In the genomic region with DNA sequence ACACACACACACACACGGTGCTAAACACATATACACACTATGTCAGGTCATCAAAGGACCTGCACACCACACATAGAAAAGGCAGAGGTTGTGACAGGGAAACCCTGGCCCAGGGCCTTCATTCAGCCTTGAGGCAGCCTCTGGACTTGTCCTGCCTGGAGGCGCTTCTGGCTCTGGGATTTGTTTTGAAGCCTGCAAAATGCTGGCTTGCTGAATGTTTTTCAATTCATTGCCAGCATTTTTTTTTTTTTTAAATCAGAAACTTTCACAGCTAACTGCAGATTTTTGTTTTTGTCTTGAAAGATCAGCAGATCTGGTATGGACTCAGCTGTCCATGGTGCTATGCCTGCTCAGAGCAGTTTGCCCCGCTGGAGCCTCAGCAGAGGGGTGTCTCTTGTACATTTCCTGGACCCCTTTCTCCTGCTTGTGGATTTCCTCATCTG, we compare ENCODE assay signal across 11 mouse cellular contexts. TPM values are rescaled to one million over a fixed set of nuclear protein-coding genes. Genes with fewer than 3 reads are reported as not detected.
A peak's percentile ranks its signal among the peaks of the same experiment; 100 is the strongest.
DNase-seq lines count a peak whose midpoint lies in the region; ATAC-seq and TF ChIP-seq lines count a peak whose summit lies in the region.
"Had no signal": no experiment of that assay in that cellular context is flagged by ENCODE, and none has a peak within 500 bp of the region (broad histone marks: within the 10 kb centered on the region; RNA-seq: fewer than 3 reads in every experiment).

No protein-coding gene starts in this region.

- no peaks in the 10 kb centered on the region for H3K27me3 ChIP-seq in neural tube, embryonic 13.5 days
- H3K27me3 ChIP-seq in intestine, postnatal 0 days (replicated peaks; ENCODE audit: control insufficient read depth, insufficient read depth, low read length): no peaks in the 10 kb centered on the region; the same call in 1 of the 2 replicates
- H3K27me3 ChIP-seq: limb, embryonic 13.5 days had no signal

- peak; percentile 68 to 72 for DNase-seq in heart, adult 18-20 months
- DNase-seq in heart, postnatal 4 days: no peak
- DNase-seq in neural tube, embryonic 10.5 days (ENCODE audit: extremely low spot score, low spot score): no peak
- DNase-seq in kidney, postnatal 25 days: peak; percentile 25 to 55
- peak; percentile 41 for DNase-seq in testis, postnatal 14 days (ENCODE audit: low spot score)
- DNase-seq in thymus, postnatal 25 days: no peak

- no peak for ATAC-seq in neural tube, embryonic 13.5 days (ENCODE audit: low read depth)
- no peak for ATAC-seq in intestine, postnatal 0 days

- WGBS in neural tube, embryonic 13.5 days: 75% methylated on average over 3 of the region's 3 CpGs
- WGBS in intestine, postnatal 0 days: 53% methylated on average over 3 of the region's 3 CpGs

- peak overlapping the region; percentile 68; the same call in 1 of the 2 replicates for H3K27ac ChIP-seq in neural tube, embryonic 13.5 days (replicated peaks)
- H3K27ac ChIP-seq in intestine, postnatal 0 days (ENCODE audit: low read depth, low read length): no peak overlapping the region
- H3K27ac ChIP-seq: limb, embryonic 13.5 days had no signal

- no peaks in the 10 kb centered on the region for H3K9me3 ChIP-seq in neural tube, embryonic 13.5 days
- no peaks in the 10 kb centered on the region for H3K9me3 ChIP-seq in intestine, postnatal 0 days (ENCODE audit: control insufficient read depth)
- H3K9me3 ChIP-seq: limb, embryonic 13.5 days had no signal

- no peaks in the 10 kb centered on the region for H3K36me3 ChIP-seq in neural tube, embryonic 13.5 days
- no peaks in the 10 kb centered on the region; the same call in 1 of the 2 replicates for H3K36me3 ChIP-seq in intestine, postnatal 0 days (ENCODE audit: control insufficient read depth, insufficient read depth)
- H3K36me3 ChIP-seq: limb, embryonic 13.5 days had no signal

- no peak overlapping the region for H3K4me3 ChIP-seq in neural tube, embryonic 13.5 days
- H3K4me3 ChIP-seq in intestine, postnatal 0 days (ENCODE audit: low read depth, low read length): no peak overlapping the region
- H3K4me3 ChIP-seq: limb, embryonic 13.5 days had no signal

- no peak for TF ChIP-seq CTCF in intestine, postnatal 0 days (IDR thresholded peaks at IDR 0.05; ENCODE audit: low read depth)

- no peak overlapping the region for H3K9ac ChIP-seq in neural tube, embryonic 13.5 days
- no peak overlapping the region for H3K9ac ChIP-seq in intestine, postnatal 0 days (ENCODE audit: low read depth, low read length)
- H3K9ac ChIP-seq: limb, embryonic 13.5 days had no signal

- H3K4me2 ChIP-seq in neural tube, embryonic 13.5 days: no peak overlapping the region
- no peak overlapping the region for H3K4me2 ChIP-seq in intestine, postnatal 0 days (replicated peaks; ENCODE audit: low read depth)
- H3K4me2 ChIP-seq: limb, embryonic 13.5 days had no signal

- H3K4me1 ChIP-seq in neural tube, embryonic 13.5 days (replicated peaks): peaks cover 3% of the 10 kb centered on the region; the same call in 1 of the 2 replicates
- H3K4me1 ChIP-seq in intestine, postnatal 0 days (replicated peaks; ENCODE audit: control insufficient read depth, insufficient read depth, low read length): 0 out of 2 replicates have a peak, but pooled peaks cover 9% of the 10 kb centered on the region
- H3K4me1 ChIP-seq: limb, embryonic 13.5 days had no signal

RNA-seq across cellular contexts. Expression of a gene that starts 11.4 kb away (rescaled TPM):
- 1 to 10 TPM; 9.2 to 9.7 TPM for total RNA-seq in heart, adult 18-20 months (2021)
- total RNA-seq in heart, postnatal 4 days (2021): 1 to 10 TPM; 4.0 to 4.2 TPM
- 5.0 and 5.2 TPM in 2 replicates for polyA plus RNA-seq in neural tube, embryonic 13.5 days (2015; fragmentation: Nextera tagmentation; extraction: Ambion mirVana)
- polyA plus RNA-seq in intestine, postnatal 0 days (2015; fragmentation: Nextera tagmentation; extraction: Ambion mirVana): 2.2 and 3.2 TPM in 2 replicates

RNA-seq across cellular contexts. Expression of a gene that starts 30.3 kb away (rescaled TPM):
- total RNA-seq in heart, adult 18-20 months (2021): not detected
- not detected for total RNA-seq in heart, postnatal 4 days (2021)
- not detected in 2 replicates for polyA plus RNA-seq in neural tube, embryonic 13.5 days (2015; fragmentation: Nextera tagmentation; extraction: Ambion mirVana)
- not detected in 2 replicates for polyA plus RNA-seq in intestine, postnatal 0 days (2015; fragmentation: Nextera tagmentation; extraction: Ambion mirVana)
- total RNA-seq: hematopoietic stem cell, adult 5-6 weeks; midbrain, postnatal 0 days had no signal
- polyA plus RNA-seq: limb, embryonic 13.5 days; midbrain, postnatal 0 days had no signal

Comparison
In these comparisons a context has a peak if more than half of its experiments do, and no peak if none do; other contexts are left out.
1. DNase-seq: peak in heart, adult 18-20 months (2 of 2), kidney, postnatal 25 days (2 of 2) and testis, postnatal 14 days (single experiment); none in heart, postnatal 4 days (single experiment), neural tube, embryonic 10.5 days (single experiment) and thymus, postnatal 25 days (single experiment).